Mouse (Mus musculus): Measurements from ENCODE around the gene Olfr1508. TPM values are rescaled to one million over a fixed set of nuclear protein-coding genes. Genes with fewer than 3 reads are reported as not detected.

Gene Olfr1508
- polyA plus RNA-seq (2011; ENCODE audit: insufficient read depth, insufficient read length, low read depth, missing spikeins): not detected in 2 replicates

GRCm38 (mm10) chr14:52467395-52467794 lies at the start of gene Olfr1508:
Gene Olfr1508 (minus strand): TSS chr14:52467495.
- Histone ChIP-seq H3K4me1 (ENCODE audit: control insufficient read depth, insufficient read depth, low read length) (no peaks in the 10 kb centered on the region), H3K27ac (ENCODE audit: insufficient read depth, low read length) (no peak within 1 kb of the TSS), H3K36me3 (ENCODE audit: control insufficient read depth, insufficient read depth, low read length, poor library complexity, severe bottlenecking) (no peaks in the 10 kb centered on the region), H3K4me3 (ENCODE audit: low read depth, low read length) (no peak within 1 kb of the TSS), H3K9ac (ENCODE audit: low read depth, poor library complexity, severe bottlenecking) (no peak within 1 kb of the TSS), H3K27me3 (ENCODE audit: control insufficient read depth, insufficient read depth, low read length, poor library complexity, severe bottlenecking) (no peaks in the 10 kb centered on the region), H3K9me3 (replicated peaks; ENCODE audit: control insufficient read depth, insufficient read depth, low read length, poor library complexity, severe bottlenecking) (no peaks in the 10 kb centered on the region)
- TF ChIP-seq CTCF (IDR thresholded peaks at IDR 0.05; ENCODE audit: low read depth, low read length): no peak
- TF ChIP-seq POLR2A (IDR thresholded peaks at IDR 0.05; ENCODE audit: insufficient read depth, low read length): no peak
- no peak for TF ChIP-seq EP300 (IDR thresholded peaks at IDR 0.05; ENCODE audit: insufficient read depth, low read depth, low read length)

GRCm38 (mm10) chr14:52495516-52495915 lies 28.2 kb upstream of the Olfr1508 start, which contains the start of gene Olfr1507:
Gene Olfr1507 (minus strand): TSS chr14:52495749.
- H3K9me3 ChIP-seq (replicated peaks; ENCODE audit: control insufficient read depth, insufficient read depth, low read length, poor library complexity, severe bottlenecking): no peaks in the 10 kb centered on the region
- H3K9ac ChIP-seq (ENCODE audit: low read depth, poor library complexity, severe bottlenecking): no peak within 1 kb of the TSS
- no peak within 1 kb of the TSS for H3K27ac ChIP-seq (ENCODE audit: insufficient read depth, low read length)
- no peaks in the 10 kb centered on the region for H3K27me3 ChIP-seq (ENCODE audit: control insufficient read depth, insufficient read depth, low read length, poor library complexity, severe bottlenecking)
- H3K4me1 ChIP-seq (ENCODE audit: control insufficient read depth, insufficient read depth, low read length): no peaks in the 10 kb centered on the region
- no peaks in the 10 kb centered on the region for H3K36me3 ChIP-seq (ENCODE audit: control insufficient read depth, insufficient read depth, low read length, poor library complexity, severe bottlenecking)
- TF ChIP-seq POLR2A (IDR thresholded peaks at IDR 0.05; ENCODE audit: insufficient read depth, low read length) (no peak), EP300 (IDR thresholded peaks at IDR 0.05; ENCODE audit: insufficient read depth, low read depth, low read length) (no peak), CTCF (IDR thresholded peaks at IDR 0.05; ENCODE audit: low read depth, low read length) (no peak)
- no peak within 1 kb of the TSS for H3K4me3 ChIP-seq (ENCODE audit: low read depth, low read length)

GRCm38 (mm10) chr14:52465738-52466137 lies 1.6 kb downstream of the Olfr1508 start:
- H3K9me3 ChIP-seq (replicated peaks; ENCODE audit: control insufficient read depth, insufficient read depth, low read length, poor library complexity, severe bottlenecking): no peaks in the 10 kb centered on the region
- H3K36me3 ChIP-seq (ENCODE audit: control insufficient read depth, insufficient read depth, low read length, poor library complexity, severe bottlenecking): no peaks in the 10 kb centered on the region
- H3K9ac ChIP-seq (ENCODE audit: low read depth, poor library complexity, severe bottlenecking): no peak overlapping the region
- no peak overlapping the region for H3K27ac ChIP-seq (ENCODE audit: insufficient read depth, low read length)
- H3K4me3 ChIP-seq (ENCODE audit: low read depth, low read length): no peak overlapping the region
- TF ChIP-seq POLR2A (IDR thresholded peaks at IDR 0.05; ENCODE audit: insufficient read depth, low read length): no peak
- TF ChIP-seq EP300 (IDR thresholded peaks at IDR 0.05; ENCODE audit: insufficient read depth, low read depth, low read length): no peak
- TF ChIP-seq CTCF (IDR thresholded peaks at IDR 0.05; ENCODE audit: low read depth, low read length): no peak
- H3K4me1 ChIP-seq (ENCODE audit: control insufficient read depth, insufficient read depth, low read length): no peaks in the 10 kb centered on the region
- no peaks in the 10 kb centered on the region for H3K27me3 ChIP-seq (ENCODE audit: control insufficient read depth, insufficient read depth, low read length, poor library complexity, severe bottlenecking)

GRCm38 (mm10) chr14:52461928-52462327 lies 5.4 kb downstream of the Olfr1508 start:
- no peak for TF ChIP-seq CTCF (IDR thresholded peaks at IDR 0.05; ENCODE audit: low read depth, low read length)
- TF ChIP-seq EP300 (IDR thresholded peaks at IDR 0.05; ENCODE audit: insufficient read depth, low read depth, low read length): no peak
- no peak for TF ChIP-seq POLR2A (IDR thresholded peaks at IDR 0.05; ENCODE audit: insufficient read depth, low read length)
- Histone ChIP-seq H3K27ac (ENCODE audit: insufficient read depth, low read length) (no peak overlapping the region), H3K4me3 (ENCODE audit: low read depth, low read length) (no peak overlapping the region), H3K9ac (ENCODE audit: low read depth, poor library complexity, severe bottlenecking) (no peak overlapping the region), H3K27me3 (ENCODE audit: control insufficient read depth, insufficient read depth, low read length, poor library complexity, severe bottlenecking) (no peaks in the 10 kb centered on the region), H3K9me3 (replicated peaks; ENCODE audit: control insufficient read depth, insufficient read depth, low read length, poor library complexity, severe bottlenecking) (no peaks in the 10 kb centered on the region), H3K4me1 (ENCODE audit: control insufficient read depth, insufficient read depth, low read length) (no peaks in the 10 kb centered on the region), H3K36me3 (ENCODE audit: control insufficient read depth, insufficient read depth, low read length, poor library complexity, severe bottlenecking) (no peaks in the 10 kb centered on the region)

DNA sequence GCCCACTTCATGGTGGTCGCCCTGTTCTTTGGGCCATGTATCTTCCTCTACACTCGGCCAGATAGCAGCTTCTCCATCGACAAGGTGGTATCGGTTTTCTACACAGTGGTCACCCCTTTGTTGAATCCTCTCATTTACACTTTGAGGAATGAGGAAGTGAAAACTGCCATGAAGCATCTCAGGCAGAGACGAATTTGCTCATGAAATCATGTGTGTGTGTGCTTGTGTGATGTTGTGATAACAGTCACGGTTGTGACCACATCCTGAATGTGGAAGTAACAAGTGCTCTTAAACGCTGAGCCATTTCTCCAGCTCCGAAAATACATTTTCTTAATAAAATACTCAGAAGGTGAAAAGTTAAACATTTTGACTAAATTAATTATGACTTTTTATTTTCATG lies 16.2 kb downstream of the Olfr1508 start:
- Histone ChIP-seq H3K4me3 (ENCODE audit: low read depth, low read length) (no peak overlapping the region), H3K36me3 (ENCODE audit: control insufficient read depth, insufficient read depth, low read length, poor library complexity, severe bottlenecking) (no peaks in the 10 kb centered on the region), H3K9me3 (replicated peaks; ENCODE audit: control insufficient read depth, insufficient read depth, low read length, poor library complexity, severe bottlenecking) (no peaks in the 10 kb centered on the region), H3K27me3 (ENCODE audit: control insufficient read depth, insufficient read depth, low read length, poor library complexity, severe bottlenecking) (no peaks in the 10 kb centered on the region), H3K9ac (ENCODE audit: low read depth, poor library complexity, severe bottlenecking) (no peak overlapping the region), H3K4me1 (ENCODE audit: control insufficient read depth, insufficient read depth, low read length) (no peaks in the 10 kb centered on the region), H3K27ac (ENCODE audit: insufficient read depth, low read length) (no peak overlapping the region)
- no peak for TF ChIP-seq POLR2A (IDR thresholded peaks at IDR 0.05; ENCODE audit: insufficient read depth, low read length)
- TF ChIP-seq CTCF (IDR thresholded peaks at IDR 0.05; ENCODE audit: low read depth, low read length): no peak
- no peak for TF ChIP-seq EP300 (IDR thresholded peaks at IDR 0.05; ENCODE audit: insufficient read depth, low read depth, low read length)

DNA sequence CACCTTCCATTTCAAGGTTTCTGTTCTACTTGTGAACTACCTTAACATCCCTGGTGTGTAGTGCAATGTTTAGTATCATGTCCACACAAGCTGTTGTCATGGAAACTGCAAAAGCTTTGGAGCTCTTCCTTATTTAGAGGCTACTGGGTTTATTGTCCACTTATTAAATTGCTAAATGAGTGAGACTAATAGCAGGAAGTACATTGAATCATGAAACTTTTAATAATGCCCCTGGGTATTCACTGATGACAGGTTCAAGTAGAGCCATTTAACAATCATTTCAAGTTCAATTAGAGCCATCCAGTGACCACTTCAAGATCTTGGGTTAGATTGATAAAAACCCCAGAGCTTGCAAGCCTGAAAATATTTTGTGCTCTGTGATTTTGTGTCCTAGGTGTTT lies 24.6 kb downstream of the Olfr1508 start, which contains the start of gene Olfr1509:
Gene Olfr1509, plus strand, starts transcription at position 301 of the 400 bp plus-strand sequence.
- no peak for TF ChIP-seq EP300 (IDR thresholded peaks at IDR 0.05; ENCODE audit: insufficient read depth, low read depth, low read length)
- no peak for TF ChIP-seq POLR2A (IDR thresholded peaks at IDR 0.05; ENCODE audit: insufficient read depth, low read length)
- TF ChIP-seq CTCF (IDR thresholded peaks at IDR 0.05; ENCODE audit: low read depth, low read length): no peak
- no peaks in the 10 kb centered on the region for H3K9me3 ChIP-seq (replicated peaks; ENCODE audit: control insufficient read depth, insufficient read depth, low read length, poor library complexity, severe bottlenecking)
- H3K27ac ChIP-seq (ENCODE audit: insufficient read depth, low read length): no peak within 1 kb of the TSS
- no peaks in the 10 kb centered on the region for H3K36me3 ChIP-seq (ENCODE audit: control insufficient read depth, insufficient read depth, low read length, poor library complexity, severe bottlenecking)
- H3K27me3 ChIP-seq (ENCODE audit: control insufficient read depth, insufficient read depth, low read length, poor library complexity, severe bottlenecking): no peaks in the 10 kb centered on the region
- H3K9ac ChIP-seq (ENCODE audit: low read depth, poor library complexity, severe bottlenecking): no peak within 1 kb of the TSS
- no peaks in the 10 kb centered on the region for H3K4me1 ChIP-seq (ENCODE audit: control insufficient read depth, insufficient read depth, low read length)
- H3K4me3 ChIP-seq (ENCODE audit: low read depth, low read length): no peak within 1 kb of the TSS

Measured in ES-Bruce4 (cell line).